Mouse (Mus musculus) 416B (cell line): ENCODE measurements around the gene Krt34.

ENCODE experiments used
- DNase-seq: peaks from one replicate; pipeline ENCODE4 v3.0.0; 2011; ENCODE audit warnings: low read depth

The Krt34 gene

DNA sequence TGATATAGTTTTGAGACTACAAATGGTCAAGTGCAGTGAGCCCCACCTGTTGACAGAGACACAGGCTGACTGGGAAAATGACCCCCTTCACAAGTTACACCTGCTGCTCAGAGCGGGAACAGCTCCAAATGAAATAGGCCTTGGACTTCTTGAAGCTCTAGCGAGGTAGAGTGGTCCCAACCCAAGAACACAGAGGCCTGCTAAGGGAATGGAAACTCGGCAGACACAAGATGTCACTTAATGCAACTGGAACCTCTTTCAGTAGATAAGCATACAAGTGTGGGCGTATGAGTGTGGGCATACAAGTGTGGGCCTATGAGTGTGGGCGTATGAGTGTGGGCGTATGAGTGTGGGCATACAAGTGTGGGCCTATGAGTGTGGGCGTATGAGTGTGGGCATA is 42.3 kb downstream of the Krt34 start:
- DNase-seq, result no peak

- no peak for DNase-seq
Measured at GRCm38 (mm10) chr11:99994384-99994661, 47.0 kb downstream of the Krt34 start.

DNA sequence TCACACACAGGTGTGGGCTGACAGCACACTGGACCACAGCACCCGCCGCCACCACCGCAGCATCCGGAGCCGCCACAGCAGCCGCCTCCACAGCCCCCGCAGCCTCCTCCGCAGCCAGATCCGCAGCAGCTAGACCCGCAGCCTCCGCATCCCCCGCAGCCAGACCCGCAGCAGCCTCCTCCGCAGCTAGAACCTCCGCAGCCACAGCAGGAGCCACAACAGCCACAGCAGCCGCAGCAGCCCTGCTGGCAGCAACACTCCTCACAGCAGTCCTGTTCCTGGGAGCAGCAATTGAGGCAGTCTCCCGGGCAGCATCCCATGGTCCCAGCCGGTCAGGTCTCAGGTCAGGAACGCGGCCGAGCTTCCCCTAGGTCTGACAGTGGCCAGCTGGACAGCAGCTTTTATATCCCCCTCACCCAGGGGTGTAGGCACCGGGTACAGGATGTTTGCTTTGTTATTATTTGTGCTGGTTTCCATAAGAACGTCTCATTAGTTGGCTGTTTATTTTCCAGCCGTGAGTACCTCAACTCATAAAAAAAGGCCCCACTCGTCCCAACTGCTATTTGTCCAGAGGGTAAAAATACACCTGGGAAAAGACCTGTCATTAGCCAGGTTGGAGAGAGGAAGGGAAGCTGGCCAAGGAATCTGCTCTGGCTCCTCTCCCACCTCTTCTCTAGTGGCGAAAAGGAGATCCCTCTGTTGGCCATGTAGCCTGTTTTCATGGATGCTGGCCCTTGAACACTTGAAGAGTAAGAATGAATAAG is 47.6 kb downstream of the Krt34 start, which contains the start of gene Krtap17-1:
Gene Krtap17-1, minus strand, starts transcription at position 375 of the 764 bp plus-strand sequence.
- DNase-seq, result no peak

GRCm38 (mm10) chr11:99990571-99990970 is 50.8 kb downstream of the Krt34 start:
- no peak for DNase-seq

DNA sequence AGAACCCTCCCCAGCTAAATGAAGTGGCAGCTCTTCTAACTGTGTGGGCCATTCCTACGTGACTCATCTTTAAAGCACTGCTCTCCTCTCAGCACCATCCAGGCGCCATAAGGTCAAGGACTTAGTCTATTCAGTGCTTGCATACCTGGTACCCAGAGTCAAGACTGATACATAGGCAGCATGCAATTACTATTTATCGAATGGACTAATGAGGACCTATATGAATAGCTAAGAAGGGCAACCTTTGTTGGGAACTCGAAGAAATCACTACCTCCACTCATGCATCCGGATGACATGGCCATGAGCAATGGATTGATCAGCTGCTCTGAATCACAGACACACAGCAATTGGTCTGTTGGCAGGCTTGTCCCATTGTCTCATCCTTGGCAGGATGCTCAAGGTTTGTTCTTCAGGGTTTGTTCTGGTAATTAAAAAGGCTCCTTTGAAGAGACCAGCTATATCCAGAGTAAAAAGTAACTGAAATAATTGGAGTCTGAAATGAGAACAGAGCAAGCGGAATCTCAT is 51.4 kb downstream of the Krt34 start:
- no peak for DNase-seq

DNA sequence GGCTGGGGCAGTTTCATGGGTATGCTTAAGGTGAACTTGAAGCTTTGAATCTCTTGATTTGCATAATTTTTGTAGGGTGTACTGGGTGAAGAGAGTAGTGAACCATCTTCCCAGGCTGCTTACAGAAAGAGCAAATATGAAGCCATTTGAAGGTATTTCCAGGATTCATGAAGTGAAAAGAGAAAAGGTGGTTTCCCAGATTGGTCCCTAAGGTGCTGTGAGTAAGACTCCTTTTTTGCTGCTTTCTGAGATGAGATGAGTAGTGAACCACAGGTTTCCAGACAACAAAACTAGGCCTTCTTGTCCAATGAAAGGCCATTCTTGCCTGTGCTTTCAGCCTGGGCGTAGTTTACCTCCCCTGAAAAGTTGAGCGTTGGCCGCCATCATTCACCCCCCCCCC is 52.8 kb downstream of the Krt34 start:
- DNase-seq, result no peak
